Mouse (Mus musculus): ENCODE measurements around the gene Rai14.

GRCm38 (mm10) chr15:10595408-10595807 lies 119.0 kb downstream of the Rai14 start:
- TF ChIP-seq CTCF (IDR thresholded peaks at IDR 0.05; ENCODE audit: extremely low read depth, insufficient read length, insufficient replicate concordance, low read depth, low read length) (no peak), POLR2A (IDR thresholded peaks at IDR 0.05; ENCODE audit: low read depth, low read length) (no peak)

Data from small intestine, adult 2 months (tissue).